Mouse (Mus musculus) limb, embryonic 15.5 days (tissue): ENCODE measurements around the gene Rmnd5b. TPM values are rescaled to one million over a fixed set of nuclear protein-coding genes. Genes with fewer than 3 reads are reported as not detected.

ENCODE experiments used
- ATAC-seq: fragments of 200-750 bp; cut with Nextera tagmentation; 2 replicates; pipeline ENCODE4 v1.8.0; 2017; ENCODE audit warnings: low read depth, moderate TSS enrichment; ENCODE audit not compliant: insufficient number of reproducible peaks, low FRiP score, low TSS enrichment
- H3K27ac ChIP-seq: fragments of 300-500 bp; sonication (generic); 2 replicates; pipeline ENCODE4 v1.5.1; 2015; ENCODE audit warnings: moderate library complexity, mild to moderate bottlenecking, inconsistent platforms
- H3K27me3 ChIP-seq: fragments of 300-500 bp; sonication (generic); 2 replicates; pipeline ENCODE4 v1.6.1; 2015; ENCODE audit warnings: inconsistent platforms
- H3K36me3 ChIP-seq: fragments of 300-500 bp; sonication (generic); 2 replicates; pipeline ENCODE4 v1.6.1; 2015; ENCODE audit warnings: inconsistent platforms
- H3K4me1 ChIP-seq: fragments of 300-500 bp; sonication (generic); 2 replicates; pipeline ENCODE4 v1.6.1; 2015; ENCODE audit warnings: inconsistent platforms
- H3K4me2 ChIP-seq: fragments of 300-500 bp; sonication (generic); 2 replicates; pipeline ENCODE4 v1.6.1; 2015; ENCODE audit warnings: mild to moderate bottlenecking, inconsistent platforms
- H3K4me3 ChIP-seq: fragments of 300-500 bp; sonication (generic); 2 replicates; pipeline ENCODE4 v1.5.1; 2015; ENCODE audit warnings: mild to moderate bottlenecking, inconsistent platforms
- H3K9ac ChIP-seq: fragments of 300-500 bp; sonication (generic); 2 replicates; pipeline ENCODE4 v1.6.1; 2015; ENCODE audit warnings: inconsistent platforms
- H3K9me3 ChIP-seq: fragments of 300-500 bp; sonication (generic); 2 replicates; pipeline ENCODE4 v1.6.1; 2016; ENCODE audit warnings: inconsistent platforms
- WGBS: fragments of 180-500 bp; shearing (Covaris S2); methylation state at CpG from one replicate; pipeline ENCODE4 v1.1.7; 2015; 5-methylcytosine and 5-hydroxymethylcytosine counted together
- polyA plus RNA-seq: library from polyadenylated mRNA; unstranded; fragments of >200 nt; fragmentation: Nextera tagmentation; extraction: Ambion mirVana; gene quantifications from 2 replicates; pipeline ENCODE4 v1.2.1, GENCODE M21; 2015

Rmnd5b gene
- polyA plus RNA-seq, 1 experiment from 2014 or later, result 53.2 TPM

- no peak for ATAC-seq
- 23% methylated on average over 3 of the region's 3 CpGs for WGBS
Observed at GRCm38 (mm10) chr11:51648566-51648965, 12.9 kb upstream of the Rmnd5b start.

GRCm38 (mm10) chr11:51646751-51647667 is 11.3 kb upstream of the Rmnd5b start:
- Histone ChIP-seq H3K4me1 (peaks cover 51% of the 10 kb centered on the region), H3K27me3 (no peaks in the 10 kb centered on the region), H3K36me3 (peaks cover 29% of the 10 kb centered on the region), H3K27ac (peak overlapping the region; percentile 1; the same call in 1 of the 2 replicates), H3K9me3 (no peaks in the 10 kb centered on the region), H3K4me3 (no peak overlapping the region), H3K9ac (no peak overlapping the region), H3K4me2 (no peak overlapping the region; the same call in 1 of the 2 replicates)
- ATAC-seq, result no peak
- WGBS, result 57% methylated on average over 15 of the region's 15 CpGs

More at GRCm38 (mm10) chr11:51648566-51648965, 12.9 kb upstream of the Rmnd5b start:
- Histone ChIP-seq H3K9me3 (no peaks in the 10 kb centered on the region), H3K4me3 (peak overlapping the region; percentile 67), H3K4me2 (peak overlapping the region; percentile 92), H3K4me1 (peaks cover 43% of the 10 kb centered on the region), H3K36me3 (peaks cover 17% of the 10 kb centered on the region), H3K27ac (peak overlapping the region; percentile 80; the same call in 1 of the 2 replicates), H3K27me3 (no peaks in the 10 kb centered on the region), H3K9ac (peak overlapping the region; percentile 10; the same call in 1 of the 2 replicates)

- no peak overlapping the region for H3K4me2 ChIP-seq
Observed at GRCm38 (mm10) chr11:51646245-51646644, 10.5 kb upstream of the Rmnd5b start.

GRCm38 (mm10) chr11:51645293-51645692 is 9.6 kb upstream of the Rmnd5b start:
- 71% methylated on average over 13 of the region's 13 CpGs for WGBS
- Histone ChIP-seq H3K4me2 (no peak overlapping the region), H3K9me3 (no peaks in the 10 kb centered on the region), H3K27ac (peak overlapping the region; percentile 43; the same call in 1 of the 2 replicates), H3K4me1 (peaks cover 61% of the 10 kb centered on the region), H3K36me3 (peaks cover 29% of the 10 kb centered on the region), H3K9ac (no peak overlapping the region), H3K4me3 (no peak overlapping the region), H3K27me3 (no peaks in the 10 kb centered on the region)
- ATAC-seq, result no peak

More at GRCm38 (mm10) chr11:51646245-51646644, 10.5 kb upstream of the Rmnd5b start:
- 67% methylated on average over 7 of the region's 7 CpGs for WGBS
- no peak overlapping the region for H3K4me3 ChIP-seq
- no peak overlapping the region for H3K9ac ChIP-seq
- no peaks in the 10 kb centered on the region for H3K27me3 ChIP-seq
- peaks cover 29% of the 10 kb centered on the region for H3K36me3 ChIP-seq
- 0 out of 2 replicates have a peak overlapping the region, but pooled peaks have one; percentile 17 for H3K27ac ChIP-seq
- peaks cover 54% of the 10 kb centered on the region for H3K4me1 ChIP-seq
- ATAC-seq, result no peak
- no peaks in the 10 kb centered on the region for H3K9me3 ChIP-seq

GRCm38 (mm10) chr11:51644217-51644616 is 8.5 kb upstream of the Rmnd5b start:
- Histone ChIP-seq H3K27ac (peak overlapping the region; percentile 64; the same call in 1 of the 2 replicates), H3K9ac (no peak overlapping the region), H3K27me3 (no peaks in the 10 kb centered on the region), H3K4me3 (no peak overlapping the region), H3K9me3 (no peaks in the 10 kb centered on the region), H3K4me1 (peaks cover 51% of the 10 kb centered on the region), H3K4me2 (no peak overlapping the region), H3K36me3 (peaks cover 29% of the 10 kb centered on the region)
- 69% methylated on average over 16 of the region's 16 CpGs for WGBS
- ATAC-seq, result no peak

- H3K9ac ChIP-seq, result no peak overlapping the region
- H3K4me2 ChIP-seq, result no peak overlapping the region
- H3K4me1 ChIP-seq, result peaks cover 46% of the 10 kb centered on the region
- ATAC-seq, result no peak
- H3K4me3 ChIP-seq, result no peak overlapping the region
- H3K36me3 ChIP-seq, result peaks cover 29% of the 10 kb centered on the region
- H3K9me3 ChIP-seq, result no peaks in the 10 kb centered on the region
- peak overlapping the region; percentile 64 for H3K27ac ChIP-seq
- H3K27me3 ChIP-seq, result no peaks in the 10 kb centered on the region
- WGBS, result 47% methylated on average over 15 of the region's 15 CpGs
Observed at GRCm38 (mm10) chr11:51643761-51644160, 8.1 kb upstream of the Rmnd5b start.

GRCm38 (mm10) chr11:51643202-51643601 is 7.5 kb upstream of the Rmnd5b start:
- no peak for ATAC-seq
- H3K4me3 ChIP-seq, result no peak overlapping the region
- no peaks in the 10 kb centered on the region for H3K27me3 ChIP-seq
- H3K4me1 ChIP-seq, result peaks cover 42% of the 10 kb centered on the region
- peak overlapping the region; percentile 64 for H3K27ac ChIP-seq
- 70% methylated on average over 9 of the region's 9 CpGs for WGBS
- no peaks in the 10 kb centered on the region for H3K9me3 ChIP-seq
- peaks cover 29% of the 10 kb centered on the region for H3K36me3 ChIP-seq
- no peak overlapping the region for H3K9ac ChIP-seq
- no peak overlapping the region for H3K4me2 ChIP-seq

GRCm38 (mm10) chr11:51640748-51641147 is 5.1 kb upstream of the Rmnd5b start:
- peaks cover 55% of the 10 kb centered on the region for H3K4me1 ChIP-seq
- peak overlapping the region; percentile 19 for H3K27ac ChIP-seq
- no peak for ATAC-seq

GRCm38 (mm10) chr11:51638497-51638896 is 2.8 kb upstream of the Rmnd5b start:
- H3K4me2 ChIP-seq, result peak overlapping the region; percentile 37; the same call in 1 of the 2 replicates
- H3K9ac ChIP-seq, result no peak overlapping the region
- H3K36me3 ChIP-seq, result peaks cover 12% of the 10 kb centered on the region; the same call in 1 of the 2 replicates
- WGBS, result 58% methylated on average over 5 of the region's 5 CpGs
- no peaks in the 10 kb centered on the region for H3K9me3 ChIP-seq
- ATAC-seq, result no peak
- H3K27me3 ChIP-seq, result no peaks in the 10 kb centered on the region
- H3K4me3 ChIP-seq, result 0 out of 2 replicates have a peak overlapping the region, but pooled peaks have one; percentile 7
- peaks cover 51% of the 10 kb centered on the region for H3K4me1 ChIP-seq
- H3K27ac ChIP-seq, result peak overlapping the region; percentile 71

More at GRCm38 (mm10) chr11:51640748-51641147, 5.1 kb upstream of the Rmnd5b start:
- no peaks in the 10 kb centered on the region for H3K9me3 ChIP-seq
- H3K36me3 ChIP-seq, result peaks cover 29% of the 10 kb centered on the region
- WGBS, result 58% methylated on average over 7 of the region's 7 CpGs
- no peaks in the 10 kb centered on the region for H3K27me3 ChIP-seq
- H3K9ac ChIP-seq, result no peak overlapping the region
- no peak overlapping the region for H3K4me3 ChIP-seq
- no peak overlapping the region for H3K4me2 ChIP-seq

- no peak overlapping the region for H3K9ac ChIP-seq
- no peaks in the 10 kb centered on the region for H3K27me3 ChIP-seq
- H3K4me3 ChIP-seq, result 0 out of 2 replicates have a peak overlapping the region, but pooled peaks have one; percentile 7
- peak overlapping the region; percentile 37 for H3K4me2 ChIP-seq
- peaks cover 7% of the 10 kb centered on the region; the same call in 1 of the 2 replicates for H3K36me3 ChIP-seq
- WGBS, result 3% methylated on average over 17 of the region's 17 CpGs
- no peaks in the 10 kb centered on the region for H3K9me3 ChIP-seq
- H3K4me1 ChIP-seq, result peaks cover 46% of the 10 kb centered on the region
- peak overlapping the region; percentile 71 for H3K27ac ChIP-seq
- ATAC-seq, result peak; percentile 37; the same call in 1 of the 2 replicates
Observed at GRCm38 (mm10) chr11:51637971-51638414, 2.3 kb upstream of the Rmnd5b start.

- no peak for ATAC-seq
- peaks cover 47% of the 10 kb centered on the region for H3K4me1 ChIP-seq
- no peaks in the 10 kb centered on the region for H3K27me3 ChIP-seq
- WGBS, result 2% methylated on average over 6 of the region's 6 CpGs
- no peaks in the 10 kb centered on the region for H3K9me3 ChIP-seq
- H3K36me3 ChIP-seq, result no peaks in the 10 kb centered on the region
- H3K4me3 ChIP-seq, result peak overlapping the region; percentile 60
- H3K9ac ChIP-seq, result peak overlapping the region; percentile 66; the same call in 1 of the 2 replicates
- H3K4me2 ChIP-seq, result peak overlapping the region; percentile 80
- peak overlapping the region; percentile 88 for H3K27ac ChIP-seq
Observed at GRCm38 (mm10) chr11:51636323-51636684, 608 bp upstream of the Rmnd5b start.

- 20% methylated on average over 6 of the region's 6 CpGs for WGBS
- H3K27ac ChIP-seq, result peak overlapping the region; percentile 88
- H3K4me1 ChIP-seq, result peaks cover 39% of the 10 kb centered on the region
- H3K36me3 ChIP-seq, result no peaks in the 10 kb centered on the region
- peak overlapping the region; percentile 60 for H3K4me3 ChIP-seq
- H3K4me2 ChIP-seq, result peak overlapping the region; percentile 80
- no peak for ATAC-seq
- H3K9ac ChIP-seq, result peak overlapping the region; percentile 66
- H3K9me3 ChIP-seq, result no peaks in the 10 kb centered on the region
- no peaks in the 10 kb centered on the region for H3K27me3 ChIP-seq
Observed at GRCm38 (mm10) chr11:51635127-51635524, 570 bp downstream of the Rmnd5b start.
